Mouse (Mus musculus) liver, embryonic 11.5 days (tissue): ENCODE measurements around the gene Cfap44. TPM values are rescaled to one million over a fixed set of nuclear protein-coding genes. Genes with fewer than 3 reads are reported as not detected.

Source experiments
- ATAC-seq: fragments of 200-750 bp; cut with Nextera tagmentation; replicated peaks from 2 replicates; pipeline ENCODE4 v1.8.0; 2017; ENCODE audit warnings: moderate number of reproducible peaks, mild to moderate bottlenecking, moderate TSS enrichment, moderate library complexity; ENCODE audit not compliant: low FRiP score
- DNase-seq: peaks from one replicate; pipeline ENCODE4 v3.0.0-alpha.2; 2017; ENCODE audit warnings: low spot score
- H3K27ac ChIP-seq: fragments of 300-500 bp; sonication (generic); 2 replicates; pipeline ENCODE4 v1.5.1; 2014; ENCODE audit warnings: mild to moderate bottlenecking, low read depth, low read length, control low read depth
- H3K27me3 ChIP-seq: fragments of 300-500 bp; sonication (generic); replicated peaks from 2 replicates; pipeline ENCODE4 v1.6.1; 2014; ENCODE audit warnings: low read length, mixed read lengths; ENCODE audit not compliant: control insufficient read depth, insufficient read depth
- H3K36me3 ChIP-seq: fragments of 300-500 bp; sonication (generic); 2 replicates; pipeline ENCODE4 v1.6.1; 2014; ENCODE audit warnings: mild to moderate bottlenecking, low read length, moderate library complexity, mixed read lengths; ENCODE audit not compliant: control insufficient read depth, insufficient read depth
- H3K4me1 ChIP-seq: fragments of 300-500 bp; sonication (generic); replicated peaks from 2 replicates; pipeline ENCODE4 v1.6.1; 2014; ENCODE audit warnings: low read length, mixed read lengths; ENCODE audit not compliant: control insufficient read depth, insufficient read depth
- H3K4me2 ChIP-seq: fragments of 300-500 bp; sonication (generic); 2 replicates; pipeline ENCODE4 v1.6.1; 2014; ENCODE audit warnings: mild to moderate bottlenecking, control low read depth, moderate library complexity
- H3K4me3 ChIP-seq: fragments of 300-500 bp; sonication (generic); 2 replicates; pipeline ENCODE4 v1.5.1; 2014; ENCODE audit warnings: low read depth, low read length, control low read depth
- H3K9ac ChIP-seq: fragments of 300-500 bp; sonication (generic); 2 replicates; pipeline ENCODE4 v1.6.1; 2014; ENCODE audit warnings: low read depth, low read length, control low read depth
- H3K9me3 ChIP-seq: fragments of 300-500 bp; sonication (generic); 2 replicates; pipeline ENCODE4 v1.6.1; 2016; ENCODE audit warnings: low read length, inconsistent platforms, mixed read lengths; ENCODE audit not compliant: control insufficient read depth
- WGBS: fragments of 180-500 bp; shearing (Covaris S2); extraction: QIAGEN DNeasy Blood & Tissue Kit; methylation state at CpG from one replicate; pipeline ENCODE4 v1.1.7; 2014; 5-methylcytosine and 5-hydroxymethylcytosine counted together
- polyA plus RNA-seq: library from polyadenylated mRNA; unstranded; fragments of >200 nt; fragmentation: Nextera tagmentation; extraction: Ambion mirVana; gene quantifications from 2 replicates; pipeline ENCODE4 v1.2.1, GENCODE M21; 2014

Gene Cfap44
- polyA plus RNA-seq, 1 experiment from 2014 or later, result 0.53 TPM

GRCm38 (mm10) chr16:44505243-44505642, 110.6 kb downstream of the Cfap44 start:
- 87% methylated on average over 1 of the region's 1 CpGs for WGBS
- Histone ChIP-seq H3K27me3 (no peaks in the 10 kb centered on the region), H3K36me3 (no peaks in the 10 kb centered on the region), H3K4me3 (no peak overlapping the region), H3K9ac (no peak overlapping the region), H3K9me3 (no peaks in the 10 kb centered on the region), H3K4me1 (no peaks in the 10 kb centered on the region), H3K27ac (no peak overlapping the region), H3K4me2 (no peak overlapping the region)
- no peak for ATAC-seq
- no peak for DNase-seq

- H3K4me1 ChIP-seq, result no peaks in the 10 kb centered on the region
- WGBS, result 62% methylated on average over 10 of the region's 10 CpGs
- no peak overlapping the region for H3K27ac ChIP-seq
- no peak for ATAC-seq
- H3K36me3 ChIP-seq, result no peaks in the 10 kb centered on the region
- H3K27me3 ChIP-seq, result no peaks in the 10 kb centered on the region
- no peak for DNase-seq
- H3K4me2 ChIP-seq, result no peak overlapping the region
- no peaks in the 10 kb centered on the region for H3K9me3 ChIP-seq
- no peak overlapping the region for H3K4me3 ChIP-seq
- H3K9ac ChIP-seq, result no peak overlapping the region
Measured at GRCm38 (mm10) chr16:44507027-44507929, 112.7 kb downstream of the Cfap44 start.

- DNase-seq (no peak), ATAC-seq (no peak)
- Histone ChIP-seq H3K9me3 (no peaks in the 10 kb centered on the region), H3K4me3 (no peak overlapping the region), H3K9ac (no peak overlapping the region), H3K27ac (no peak overlapping the region), H3K27me3 (no peaks in the 10 kb centered on the region), H3K4me2 (no peak overlapping the region), H3K4me1 (no peaks in the 10 kb centered on the region), H3K36me3 (no peaks in the 10 kb centered on the region)
- WGBS, result 53% methylated on average over 5 of the region's 5 CpGs
Measured at GRCm38 (mm10) chr16:44508025-44508424, 113.4 kb downstream of the Cfap44 start.

GRCm38 (mm10) chr16:44508772-44509171, 114.2 kb downstream of the Cfap44 start:
- H3K36me3 ChIP-seq, result no peaks in the 10 kb centered on the region
- 82% methylated on average over 13 of the region's 13 CpGs for WGBS

GRCm38 (mm10) chr16:44509458-44510344, 115.1 kb downstream of the Cfap44 start:
- Histone ChIP-seq H3K4me1 (no peaks in the 10 kb centered on the region), H3K9ac (no peak overlapping the region), H3K4me2 (no peak overlapping the region), H3K27me3 (no peaks in the 10 kb centered on the region), H3K9me3 (no peaks in the 10 kb centered on the region), H3K4me3 (no peak overlapping the region), H3K36me3 (no peaks in the 10 kb centered on the region), H3K27ac (no peak overlapping the region)
- no peak for DNase-seq
- ATAC-seq, result no peak
- WGBS, result 66% methylated on average over 7 of the region's 7 CpGs

More at GRCm38 (mm10) chr16:44508772-44509171, 114.2 kb downstream of the Cfap44 start:
- Histone ChIP-seq H3K27ac (no peak overlapping the region), H3K4me1 (no peaks in the 10 kb centered on the region), H3K9me3 (no peaks in the 10 kb centered on the region), H3K27me3 (no peaks in the 10 kb centered on the region), H3K9ac (no peak overlapping the region), H3K4me3 (no peak overlapping the region), H3K4me2 (no peak overlapping the region)
- ATAC-seq (no peak), DNase-seq (no peak)

GRCm38 (mm10) chr16:44510521-44511213, 116.1 kb downstream of the Cfap44 start:
- 76% methylated on average over 13 of the region's 13 CpGs for WGBS
- no peaks in the 10 kb centered on the region for H3K9me3 ChIP-seq
- no peaks in the 10 kb centered on the region for H3K36me3 ChIP-seq
- no peak overlapping the region for H3K9ac ChIP-seq
- no peaks in the 10 kb centered on the region for H3K27me3 ChIP-seq
- DNase-seq (no peak), ATAC-seq (no peak)
- H3K4me2 ChIP-seq, result no peak overlapping the region
- no peak overlapping the region for H3K4me3 ChIP-seq
- no peaks in the 10 kb centered on the region for H3K4me1 ChIP-seq
- H3K27ac ChIP-seq, result no peak overlapping the region

DNA sequence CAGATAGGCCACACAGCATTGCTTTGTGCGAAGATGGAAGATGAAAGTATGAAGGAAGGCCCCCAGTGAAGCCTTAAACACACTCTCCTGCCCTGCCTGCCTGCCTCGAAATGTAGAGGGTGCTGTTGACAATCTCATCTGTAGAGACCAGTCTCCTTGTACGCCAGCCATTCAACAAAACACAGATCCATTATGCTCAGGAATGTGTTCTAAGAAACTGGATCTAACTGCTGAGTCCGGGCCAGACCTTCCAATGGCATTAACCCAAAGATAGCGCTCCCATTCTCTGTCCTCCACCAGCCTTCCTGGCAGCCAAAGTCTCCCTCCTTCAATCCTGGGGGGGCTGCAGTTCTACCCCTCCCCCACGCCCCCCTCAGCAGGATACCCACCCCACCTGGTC, 121.9 kb downstream of the Cfap44 start:
- no peaks in the 10 kb centered on the region for H3K4me1 ChIP-seq
- no peak overlapping the region for H3K27ac ChIP-seq
- no peak for ATAC-seq
- 76% methylated on average over 6 of the region's 6 CpGs for WGBS
- no peak for DNase-seq
- H3K27me3 ChIP-seq, result no peaks in the 10 kb centered on the region
- no peak overlapping the region for H3K4me2 ChIP-seq
- no peak overlapping the region for H3K4me3 ChIP-seq
- H3K36me3 ChIP-seq, result no peaks in the 10 kb centered on the region
- no peaks in the 10 kb centered on the region for H3K9me3 ChIP-seq
- no peak overlapping the region for H3K9ac ChIP-seq

- Histone ChIP-seq H3K4me3 (no peak overlapping the region), H3K36me3 (no peaks in the 10 kb centered on the region), H3K27me3 (no peaks in the 10 kb centered on the region), H3K9ac (no peak overlapping the region), H3K9me3 (no peaks in the 10 kb centered on the region), H3K27ac (no peak overlapping the region), H3K4me2 (no peak overlapping the region), H3K4me1 (no peaks in the 10 kb centered on the region; the same call in 1 of the 2 replicates)
- WGBS, result 72% methylated on average over 7 of the region's 7 CpGs
- DNase-seq, result no peak
- no peak for ATAC-seq
Measured at GRCm38 (mm10) chr16:44523595-44523994, 129.0 kb downstream of the Cfap44 start.
